In the genomic region with DNA sequence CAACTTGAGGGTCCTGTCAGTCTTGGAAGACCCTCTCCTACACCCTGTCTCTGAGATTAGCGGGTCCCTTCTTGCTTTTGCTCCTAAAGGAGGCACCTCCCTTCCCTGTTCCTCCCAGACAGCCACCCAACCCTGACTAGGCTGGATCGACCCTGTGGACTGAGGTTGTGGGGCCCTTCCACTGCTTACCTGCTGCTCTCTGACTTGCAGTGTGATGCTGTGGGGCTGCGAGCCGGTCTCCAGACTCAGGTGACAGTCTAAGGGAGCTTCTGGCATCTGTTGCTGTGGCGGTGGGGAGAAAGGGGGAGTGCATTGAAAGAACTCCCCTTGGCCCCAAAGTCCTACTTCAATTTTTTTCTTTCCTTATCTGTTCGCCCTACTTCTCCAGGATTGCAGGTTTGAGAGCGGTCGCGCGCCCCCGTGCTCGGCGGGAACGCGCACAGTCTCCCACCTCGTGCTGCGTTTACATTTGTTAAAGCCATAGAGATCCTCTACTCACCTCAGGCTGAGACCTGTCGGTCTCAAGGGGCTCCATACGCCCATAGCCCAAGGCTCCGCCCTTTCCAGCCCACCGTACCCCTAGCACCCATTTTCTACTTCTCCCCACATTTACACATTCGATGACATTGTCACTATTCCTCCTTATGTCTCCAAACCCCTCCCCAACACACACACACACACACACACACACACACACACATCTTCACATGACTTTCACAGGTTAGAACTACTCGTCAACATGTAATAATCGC, we compare ENCODE assay signal across 11 mouse cellular contexts. TPM values are rescaled to one million over a fixed set of nuclear protein-coding genes. Genes with fewer than 3 reads are reported as not detected.
DNase-seq lines count a peak whose midpoint lies in the region; ATAC-seq and TF ChIP-seq lines count a peak whose summit lies in the region.
"Had no signal": no experiment of that assay in that cellular context is flagged by ENCODE, and none has a peak within 500 bp of the region (broad histone marks: within the 10 kb centered on the region; RNA-seq: fewer than 3 reads in every experiment).

No protein-coding gene starts in this region.

- intact Hi-C loops in heart, postnatal 10 days (cut with DNase I): no loop called here

- no peak overlapping the region for H3K27ac ChIP-seq in ES-E14 (ENCODE audit: insufficient read depth, low read depth, low read length, poor library complexity, severe bottlenecking)
- peak overlapping the region; percentile 95 for H3K27ac ChIP-seq in forebrain, postnatal 0 days (ENCODE audit: low read depth, low read length)
- peak overlapping the region; percentile 88 for H3K27ac ChIP-seq in midbrain, embryonic 12.5 days (replicated peaks)

- no peak overlapping the region for H3K9ac ChIP-seq in ES-E14 (ENCODE audit: insufficient read depth, low read depth, low read length, poor library complexity, severe bottlenecking)
- peak overlapping the region; percentile 68 for H3K9ac ChIP-seq in forebrain, postnatal 0 days
- H3K9ac ChIP-seq in midbrain, embryonic 12.5 days (replicated peaks): peak overlapping the region; percentile 64

- ATAC-seq in forebrain, postnatal 0 days: peak; percentile 38; the same call in 1 of the 2 replicates
- ATAC-seq in midbrain, embryonic 12.5 days (ENCODE audit: low FRiP score, low read depth): no peak

- TF ChIP-seq CTCF in forebrain, postnatal 0 days (IDR thresholded peaks at IDR 0.05; ENCODE audit: low read depth): no peak

- peak; percentile 71 for DNase-seq in heart, adult 11 months
- DNase-seq in heart, postnatal 10 days: no peak
- no peak for DNase-seq in ES-E14 (ENCODE audit: low read depth, low spot score)
- peak; percentile 78 for DNase-seq in forebrain, postnatal 0 days
- no peak for DNase-seq in adrenal gland, adult 18-20 months (ENCODE audit: low spot score in 2 of 2)
- DNase-seq in cerebellum, postnatal 36 days: no peak
- no peak for DNase-seq in yolk sac, embryonic 10.5 days (ENCODE audit: low spot score)
- DNase-seq: adrenal gland, postnatal 36 days; gastrocnemius, postnatal 36 days had no signal

- H3K36me3 ChIP-seq in ES-E14 (ENCODE audit: control insufficient read depth, insufficient read depth, low read length, poor library complexity, severe bottlenecking): no peaks in the 10 kb centered on the region
- H3K36me3 ChIP-seq in forebrain, postnatal 0 days (ENCODE audit: insufficient read depth): peaks cover 2% of the 10 kb centered on the region; the same call in 1 of the 2 replicates
- H3K36me3 ChIP-seq in midbrain, embryonic 12.5 days: no peaks in the 10 kb centered on the region

- peak overlapping the region; percentile 8 to 14; a peak in 3 of 4 replicates for H3K4me3 ChIP-seq in ES-E14 (ENCODE audit: insufficient read depth in 1 of 2, low read depth in 1 of 2, low read length in 2 of 2, poor library complexity in 1 of 2, severe bottlenecking in 1 of 2)
- peak overlapping the region; percentile 52 for H3K4me3 ChIP-seq in forebrain, postnatal 0 days (ENCODE audit: low read depth, low read length)
- H3K4me3 ChIP-seq in midbrain, embryonic 12.5 days: peak overlapping the region; percentile 42

- H3K9me3 ChIP-seq in ES-E14 (ENCODE audit: control insufficient read depth, insufficient read depth, low read depth, low read length): no peaks in the 10 kb centered on the region
- no peaks in the 10 kb centered on the region for H3K9me3 ChIP-seq in forebrain, postnatal 0 days (ENCODE audit: low read length)
- H3K9me3 ChIP-seq in midbrain, embryonic 12.5 days: no peaks in the 10 kb centered on the region

- in situ Hi-C loops in ES-E14 (cut with MboI; ENCODE audit: low sequenced_read_pairs in 2 of 2, unreplicated experiment in 2 of 2): loop anchor here (5.0 to 25.0 kb wide), 2 partner anchors 164 to 339 kb away; no protein-coding TSS in a partner anchor

- H3K27me3 ChIP-seq in forebrain, postnatal 0 days (ENCODE audit: insufficient read depth, low read length): peaks cover 3% of the 10 kb centered on the region
- peaks cover 99% of the 10 kb centered on the region for H3K27me3 ChIP-seq in midbrain, embryonic 12.5 days

- WGBS in forebrain, postnatal 0 days: 4% methylated on average over 24 of the region's 24 CpGs
- WGBS in midbrain, embryonic 12.5 days: 2% methylated on average over 24 of the region's 24 CpGs

- peaks cover 4 to 38% of the 10 kb centered on the region in 2 experiments; a peak in 2 of 4 replicates for H3K4me1 ChIP-seq in ES-E14 (ENCODE audit: control insufficient read depth in 2 of 2, insufficient read depth in 2 of 2, low read length in 2 of 2, poor library complexity in 1 of 2)
- H3K4me1 ChIP-seq in forebrain, postnatal 0 days (ENCODE audit: insufficient read depth): peaks cover 21% of the 10 kb centered on the region
- H3K4me1 ChIP-seq in midbrain, embryonic 12.5 days: peaks cover 80% of the 10 kb centered on the region

- H3K4me2 ChIP-seq in forebrain, postnatal 0 days (ENCODE audit: low read depth): peak overlapping the region; percentile 65
- peak overlapping the region; percentile 52 for H3K4me2 ChIP-seq in midbrain, embryonic 12.5 days (replicated peaks)

TF ChIP-seq in ES-E14, 5 proteins besides CTCF, POLR2A, EP300 and RAD21:
- TF ChIP-seq HCFC1 (IDR thresholded peaks at IDR 0.05; ENCODE audit: borderline replicate concordance, insufficient read depth, low read length) (no peak), MAFK (IDR thresholded peaks at IDR 0.05; ENCODE audit: insufficient read depth, low read depth, low read length) (no peak)

RNA-seq across cellular contexts. Expression of a gene that starts 2.8 kb away (rescaled TPM):
- total RNA-seq in heart, postnatal 10 days (2021): 10 to 100 TPM; 52.4 to 54.4 TPM
- 0.22 and 0.26 TPM in 2 replicates for total RNA-seq in ES-E14 (2012; rRNA removed)
- 31.0 and 45.8 TPM in 2 replicates for total RNA-seq in forebrain, postnatal 0 days (2014; rRNA removed)
- polyA plus RNA-seq in forebrain, postnatal 0 days (2015; fragmentation: Nextera tagmentation; extraction: Ambion mirVana): 27.4 and 32.2 TPM in 2 replicates
- polyA plus RNA-seq in midbrain, embryonic 12.5 days (2016; fragmentation: Nextera tagmentation; extraction: Ambion mirVana): 25.1 and 42.6 TPM in 2 replicates
- total RNA-seq in adrenal gland, adult 18-20 months (2021): 10 to 100 TPM; 22.4 to 33.0 TPM

RNA-seq across cellular contexts. Expression of a gene that starts 2.9 kb away (rescaled TPM):
- 1 to 10 TPM; 2.5 to 4.5 TPM for total RNA-seq in heart, postnatal 10 days (2021)
- total RNA-seq in ES-E14 (2012; rRNA removed): 7.8 and 12.8 TPM in 2 replicates
- total RNA-seq in forebrain, postnatal 0 days (2014; rRNA removed): 612 and 779 TPM in 2 replicates
- 54.0 and 58.3 TPM in 2 replicates for polyA plus RNA-seq in forebrain, postnatal 0 days (2015; fragmentation: Nextera tagmentation; extraction: Ambion mirVana)
- 27.0 and 27.8 TPM in 2 replicates for polyA plus RNA-seq in midbrain, embryonic 12.5 days (2016; fragmentation: Nextera tagmentation; extraction: Ambion mirVana)
- 1 to 10 TPM; 1.2 to 2.6 TPM for total RNA-seq in adrenal gland, adult 18-20 months (2021)
- polyA plus RNA-seq: liver, embryonic 16.5 days had no signal

RNA-seq across cellular contexts. Expression of a gene that starts 48.3 kb away (rescaled TPM):
- 10 to 100 TPM; 12.4 to 13.0 TPM for total RNA-seq in heart, postnatal 10 days (2021)
- total RNA-seq in ES-E14 (2012; rRNA removed): 72.6 and 112 TPM in 2 replicates
- 3.4 and 4.8 TPM in 2 replicates for total RNA-seq in forebrain, postnatal 0 days (2014; rRNA removed)
- polyA plus RNA-seq in forebrain, postnatal 0 days (2015; fragmentation: Nextera tagmentation; extraction: Ambion mirVana): 2.6 and 3.7 TPM in 2 replicates
- 9.7 and 9.8 TPM in 2 replicates for polyA plus RNA-seq in midbrain, embryonic 12.5 days (2016; fragmentation: Nextera tagmentation; extraction: Ambion mirVana)
- total RNA-seq in adrenal gland, adult 18-20 months (2021): 10 to 100 TPM; 16.1 to 17.9 TPM

RNA-seq across cellular contexts. Expression of a gene that starts 51.7 kb away (rescaled TPM):
- total RNA-seq in heart, postnatal 10 days (2021): 10 to 100 TPM; 15.5 to 15.6 TPM
- 51.7 and 95.7 TPM in 2 replicates for total RNA-seq in ES-E14 (2012; rRNA removed)
- total RNA-seq in forebrain, postnatal 0 days (2014; rRNA removed): 148 and 149 TPM in 2 replicates
- polyA plus RNA-seq in forebrain, postnatal 0 days (2015; fragmentation: Nextera tagmentation; extraction: Ambion mirVana): 142 and 144 TPM in 2 replicates
- 64.1 and 65.2 TPM in 2 replicates for polyA plus RNA-seq in midbrain, embryonic 12.5 days (2016; fragmentation: Nextera tagmentation; extraction: Ambion mirVana)
- total RNA-seq in adrenal gland, adult 18-20 months (2021): 10 to 100 TPM; 13.3 to 15.0 TPM

Comparison
In these comparisons a context has a peak if more than half of its experiments do, and no peak if none do; other contexts are left out.
1. DNase-seq: peak in heart, adult 11 months (single experiment) and forebrain, postnatal 0 days (single experiment); none in heart, postnatal 10 days (0 of 2), ES-E14 (single experiment), adrenal gland, adult 18-20 months (0 of 2), cerebellum, postnatal 36 days (0 of 2) and yolk sac, embryonic 10.5 days (single experiment).
2. RNA of a gene that starts 2.8 kb away (total RNA-seq): 52.4 to 54.4 TPM in heart, postnatal 10 days, 31.0 to 45.8 TPM in forebrain, postnatal 0 days and 22.4 to 33.0 TPM in adrenal gland, adult 18-20 months; 0.22 to 0.26 TPM in ES-E14; every median in the first group is over 10 times any median in the second.
3. RNA of a gene that starts 2.9 kb away (total RNA-seq): 612 to 779 TPM in forebrain, postnatal 0 days; 7.8 to 12.8 TPM in ES-E14, 2.5 to 4.5 TPM in heart, postnatal 10 days and 1.2 to 2.6 TPM in adrenal gland, adult 18-20 months; every median in the first group is over 10 times any median in the second.
4. Peak in every context shown above with its lines, with median percentiles within 50 percentile points of each other: H3K4me3 ChIP-seq.